Mouse (Mus musculus) kidney, postnatal 10 days (tissue): ENCODE data around the gene Fto.

ENCODE experiments used
- DNase-seq: peaks from one replicate; pipeline ENCODE4 v3.0.0; 2021; ENCODE audit warnings: mixed read lengths

Gene Fto

DNA sequence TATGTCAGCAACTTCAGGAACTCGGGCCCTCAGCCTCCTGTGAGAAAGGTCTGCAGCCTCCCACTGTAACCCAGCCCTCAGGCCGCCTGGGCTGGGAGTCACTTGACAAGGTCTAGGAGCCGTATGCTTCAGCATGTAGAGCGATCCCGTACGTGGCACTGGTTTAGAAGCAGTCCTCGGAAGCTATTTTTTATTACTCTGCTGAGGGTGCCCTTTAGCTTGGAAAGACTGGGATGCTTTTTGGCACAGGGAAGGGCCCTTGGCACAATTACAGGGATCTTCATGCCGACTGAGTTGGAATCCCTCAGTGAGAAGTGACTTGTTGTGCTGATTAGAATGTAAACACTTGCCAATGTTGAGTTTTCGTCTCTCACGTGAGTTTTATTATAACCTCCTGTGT lies 191.6 kb downstream of the Fto start:
- DNase-seq = no peak

DNA sequence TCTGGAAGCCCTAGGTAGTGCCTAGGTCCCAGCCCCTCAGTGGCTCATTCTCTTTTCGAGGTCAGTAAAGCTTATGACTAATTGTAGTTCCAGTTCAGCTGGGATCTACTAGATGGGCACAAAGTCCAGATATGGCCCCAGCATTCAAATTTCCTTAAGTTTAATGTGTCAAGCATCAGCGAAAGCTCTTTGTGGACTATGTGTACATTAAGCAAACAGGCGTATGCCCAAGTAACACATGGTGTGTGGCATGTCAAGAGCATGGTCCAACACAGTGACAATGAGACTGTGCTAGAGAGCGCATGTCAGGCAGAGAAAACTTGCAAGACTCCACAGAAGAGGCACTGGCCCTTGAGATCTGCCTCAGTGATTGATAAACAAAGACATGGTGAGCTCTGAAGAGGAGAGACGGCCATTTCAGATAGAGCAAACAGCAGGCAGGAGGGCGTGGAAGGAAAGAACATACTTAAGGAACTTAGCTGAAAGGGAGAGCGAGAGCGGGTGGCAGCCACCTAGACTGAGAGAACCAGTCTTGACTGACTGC lies 192.2 kb downstream of the Fto start:
- DNase-seq = no peak

GRCm38 (mm10) chr8:91505997-91506672 lies 192.8 kb downstream of the Fto start:
- no peak for DNase-seq

DNA sequence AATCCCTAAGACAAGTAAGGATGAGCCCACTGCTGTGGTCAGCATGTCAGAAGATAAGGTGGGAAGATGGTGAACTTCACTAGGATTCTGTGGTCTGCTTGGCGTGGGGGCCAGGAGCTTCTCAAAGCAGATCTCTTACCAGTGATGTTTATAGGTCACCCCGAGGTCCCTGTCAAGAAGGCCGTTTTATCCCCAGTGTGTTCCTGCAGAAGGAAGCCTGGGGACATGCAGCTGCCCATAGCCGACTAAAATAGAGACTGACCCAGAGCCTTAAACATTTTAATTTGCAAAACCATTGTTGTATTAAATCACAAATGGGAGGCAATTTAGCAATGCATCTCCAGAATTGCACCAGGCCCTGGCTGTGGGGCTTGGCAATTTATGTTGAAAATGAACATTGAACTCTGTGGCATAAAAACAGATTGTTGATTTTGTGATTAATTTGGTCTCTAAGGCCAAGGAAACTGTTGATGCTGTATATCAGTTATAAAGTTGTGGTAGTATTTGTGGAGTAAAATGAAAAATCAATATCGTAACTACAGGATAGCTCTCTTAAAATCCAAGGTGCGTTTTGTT lies 193.4 kb downstream of the Fto start:
- no peak for DNase-seq

DNA sequence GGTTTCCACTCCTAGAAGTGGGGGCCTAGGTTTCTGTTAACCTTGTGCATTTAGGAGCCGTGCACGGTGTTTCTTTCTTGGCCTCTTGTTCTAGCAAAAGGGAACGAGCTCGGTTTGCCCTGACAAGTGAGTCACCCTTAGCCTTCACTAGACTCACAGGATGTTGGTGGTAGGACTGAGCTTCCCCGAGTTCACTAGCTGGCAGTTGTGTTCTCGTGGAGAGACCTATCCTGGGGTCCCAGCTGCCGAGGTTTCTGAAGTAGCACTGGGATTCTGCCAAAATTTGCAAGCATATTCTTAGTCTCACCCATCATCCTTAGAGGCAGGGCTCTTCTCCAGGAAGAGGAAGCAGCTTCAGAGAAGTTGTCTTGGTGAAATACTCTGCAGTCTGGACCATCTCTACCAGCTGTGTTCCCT lies 194.4 kb downstream of the Fto start:
- DNase-seq = no peak

- DNase-seq = peak; percentile 44
Observed at GRCm38 (mm10) chr8:91508284-91508683, 195.0 kb downstream of the Fto start.

DNA sequence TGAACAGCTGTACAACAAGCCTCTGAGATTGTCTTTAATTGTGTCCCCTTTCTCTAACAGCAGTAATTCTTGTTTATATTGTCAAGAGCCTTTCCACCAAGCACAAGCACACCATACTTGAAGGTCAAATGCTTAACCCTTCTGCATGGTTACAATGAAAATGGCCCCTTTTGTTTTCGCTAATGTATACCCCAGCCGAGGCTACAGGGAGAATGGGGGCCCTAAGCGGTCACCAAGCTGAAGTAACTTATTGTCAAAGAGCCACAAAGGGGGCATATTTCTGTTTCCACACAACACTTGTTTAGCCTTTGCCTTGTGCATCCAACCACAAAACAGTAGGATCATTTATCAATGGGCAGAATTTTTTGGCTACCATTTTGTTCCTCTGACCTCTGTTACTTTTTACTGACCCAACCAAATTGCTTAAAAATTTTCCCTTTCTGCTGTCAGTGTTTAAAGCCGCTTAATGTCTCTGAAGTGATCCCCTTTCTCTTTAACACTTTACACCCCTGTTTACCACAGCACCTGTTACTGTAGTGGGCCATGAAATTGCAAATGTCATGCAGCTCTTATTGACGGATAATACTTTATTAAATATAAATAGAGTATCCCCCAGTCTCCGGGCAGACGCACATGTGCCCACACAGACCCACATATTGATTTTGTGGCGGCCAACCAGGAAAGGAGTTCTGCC lies 196.0 kb downstream of the Fto start:
- DNase-seq = no peak

GRCm38 (mm10) chr8:91509900-91510260 lies 196.6 kb downstream of the Fto start:
- DNase-seq = no peak

GRCm38 (mm10) chr8:91510716-91511115 lies 197.4 kb downstream of the Fto start:
- DNase-seq = no peak

- no peak for DNase-seq
Observed at GRCm38 (mm10) chr8:91511943-91512342, 198.6 kb downstream of the Fto start.

DNA sequence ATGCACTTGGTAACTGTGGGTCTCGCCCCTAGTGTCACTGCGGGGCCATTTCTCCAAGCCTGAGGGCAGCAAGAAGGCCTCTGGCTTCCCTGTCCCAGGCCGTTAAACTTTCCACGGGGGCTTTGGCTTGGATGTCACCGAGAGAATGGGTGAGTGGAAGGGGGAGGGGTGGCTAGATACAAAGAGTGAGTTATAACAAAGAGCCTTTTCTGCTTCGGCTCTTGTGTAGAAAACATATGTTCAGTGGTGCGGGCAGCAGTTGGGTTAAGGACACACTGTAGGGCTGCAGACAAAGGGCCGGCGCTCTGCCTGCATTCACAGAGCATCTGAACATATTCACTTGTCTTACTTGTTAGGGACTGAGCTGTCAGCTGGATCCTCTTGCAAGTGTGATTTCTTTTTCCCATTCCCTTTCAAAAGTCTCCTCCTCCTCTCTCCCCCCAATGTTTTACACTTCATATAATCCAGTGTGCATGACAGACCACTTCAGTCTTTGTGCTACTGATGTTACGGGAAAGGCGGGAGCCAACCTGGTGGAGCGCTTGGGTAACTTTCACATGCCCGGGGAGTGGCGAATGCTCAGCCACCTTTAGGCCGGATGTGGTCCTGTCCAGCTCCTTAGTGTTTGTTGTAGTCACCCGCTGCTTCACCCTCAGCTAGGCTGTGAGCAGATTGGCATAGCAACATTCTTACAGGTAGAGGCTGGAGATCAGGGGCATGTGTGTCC lies 201.6 kb downstream of the Fto start:
- no peak for DNase-seq

GRCm38 (mm10) chr8:91516422-91516821 lies 203.1 kb downstream of the Fto start:
- no peak for DNase-seq

DNA sequence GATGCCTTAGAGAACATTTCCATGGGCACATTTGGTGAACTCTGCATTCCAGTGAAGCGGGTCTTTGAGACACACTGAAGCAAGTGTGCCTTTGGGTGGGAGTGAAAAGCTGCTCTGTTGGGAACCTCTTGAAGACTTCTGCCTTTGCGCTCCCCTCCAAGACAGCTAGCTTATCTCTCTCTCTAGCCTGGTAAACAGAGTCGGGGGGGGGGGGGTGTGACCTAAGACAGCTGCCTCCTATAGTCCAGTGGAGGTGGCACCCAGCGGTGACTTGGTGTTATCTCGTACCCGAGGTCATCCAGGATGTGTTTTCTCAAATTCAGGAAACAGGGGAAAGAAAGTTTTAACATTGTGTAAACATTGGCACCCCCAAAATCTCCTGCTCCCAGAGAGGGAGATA lies 204.8 kb downstream of the Fto start:
- DNase-seq = no peak

DNA sequence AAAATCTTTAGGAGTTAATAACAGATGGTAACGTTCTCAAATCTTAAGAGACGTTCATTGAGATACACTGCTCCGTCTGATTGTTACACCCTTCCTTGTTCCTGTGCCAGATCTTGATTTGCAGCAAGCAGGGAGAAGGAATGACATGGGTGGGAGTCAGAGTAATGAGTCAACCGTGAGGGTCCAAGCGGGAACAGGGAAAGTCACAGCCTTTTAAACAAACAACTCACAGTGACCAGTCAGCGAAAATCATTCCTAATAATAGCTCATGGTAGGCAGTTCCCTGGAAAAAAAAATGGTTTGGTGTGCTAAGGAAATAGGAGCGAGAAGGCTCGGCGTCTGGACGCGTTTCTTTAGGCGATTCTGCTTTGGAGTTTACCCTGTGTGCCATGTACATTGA lies 208.9 kb downstream of the Fto start:
- no peak for DNase-seq

- DNase-seq = no peak
Observed at GRCm38 (mm10) chr8:91524056-91524864, 210.9 kb downstream of the Fto start.

DNA sequence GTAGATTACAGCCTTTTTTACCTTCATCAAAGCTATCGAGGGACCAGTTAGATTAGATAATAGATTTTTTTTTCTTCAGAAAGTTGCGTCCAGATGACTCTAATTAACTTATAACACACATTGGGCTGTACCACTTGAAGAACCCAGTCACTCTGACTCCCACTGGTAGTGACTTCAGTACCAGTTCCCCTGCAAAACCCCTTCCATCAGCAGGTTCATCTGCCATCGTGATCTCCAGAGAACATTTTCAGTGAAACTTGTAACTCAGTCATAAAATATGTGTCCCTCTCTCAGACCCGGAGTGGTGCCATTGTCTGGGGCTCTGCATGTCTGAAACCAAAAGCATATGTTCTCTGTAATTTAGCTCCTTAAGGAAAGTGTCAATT lies 211.5 kb downstream of the Fto start:
- no peak for DNase-seq

- DNase-seq = no peak
Observed at GRCm38 (mm10) chr8:91525342-91525817, 212.1 kb downstream of the Fto start.

DNA sequence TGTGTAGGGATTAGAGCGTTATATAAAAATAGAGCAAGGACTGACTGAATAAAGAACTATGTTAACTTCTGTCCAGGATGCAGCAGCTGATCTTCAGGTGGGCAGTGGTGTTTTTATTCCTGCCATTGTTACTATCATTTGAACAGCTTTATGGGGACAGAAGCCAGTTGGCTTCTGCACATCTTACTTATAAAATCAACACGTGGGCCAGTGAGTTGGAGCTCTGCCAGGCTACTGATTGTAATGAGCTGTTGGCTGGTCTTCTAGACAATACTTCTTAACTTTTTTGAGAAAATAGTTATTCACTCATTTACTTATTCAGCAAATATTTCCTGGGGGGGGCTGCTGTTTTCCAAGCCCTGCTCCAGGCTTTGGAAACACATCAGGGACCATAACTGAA lies 215.6 kb downstream of the Fto start:
- DNase-seq = peak; percentile 74

GRCm38 (mm10) chr8:91529699-91530098 lies 216.4 kb downstream of the Fto start:
- no peak for DNase-seq

- DNase-seq = no peak
Observed at GRCm38 (mm10) chr8:91530656-91531055, 217.3 kb downstream of the Fto start.

GRCm38 (mm10) chr8:91531971-91532370 lies 218.6 kb downstream of the Fto start:
- DNase-seq = peak; percentile 91

DNA sequence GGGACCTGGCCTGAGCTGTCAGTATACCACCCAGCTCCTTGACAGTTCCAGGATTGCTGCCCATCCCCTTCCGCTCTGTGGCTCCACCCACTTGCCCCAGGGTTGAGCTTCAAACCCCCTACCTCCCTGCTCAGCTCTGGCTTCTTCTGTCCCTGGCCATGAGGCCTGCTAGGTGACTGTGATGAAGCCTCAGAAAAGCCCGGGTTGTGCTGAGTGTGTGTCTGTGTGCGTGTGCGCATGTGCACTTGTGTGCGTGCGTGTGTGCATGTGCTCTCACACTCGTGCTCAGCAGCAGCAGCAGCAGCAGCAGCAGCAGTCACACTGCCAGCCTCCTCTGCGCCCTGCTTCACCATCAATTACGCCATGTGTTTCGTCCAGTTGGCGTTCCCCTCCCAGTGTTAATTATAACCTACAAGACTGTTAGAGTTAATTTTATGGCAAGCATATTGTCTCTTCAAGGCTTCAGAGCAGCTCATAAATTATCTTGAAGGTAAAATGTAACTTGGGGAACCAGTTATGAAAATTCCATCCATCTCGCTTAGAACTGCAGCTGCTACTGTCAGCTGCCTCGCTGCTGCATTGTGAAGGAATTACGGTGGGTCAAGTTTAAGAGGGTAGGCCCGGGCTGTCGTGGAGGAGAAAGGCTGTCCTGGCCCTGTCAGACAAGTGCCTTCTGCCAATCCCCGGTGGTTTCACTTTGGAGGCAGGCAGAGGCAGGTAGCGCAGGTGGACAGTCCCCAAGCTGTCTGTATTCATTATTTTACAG lies 219.5 kb downstream of the Fto start:
- DNase-seq = no peak
